Mouse (Mus musculus) liver, adult (tissue): ENCODE measurements around the gene Gm47985.
A peak's percentile ranks its signal among the peaks of the same experiment; 100 is the strongest.
"Not testable (repeated sequence)": the region's sequence is repeated elsewhere in the genome, so short reads cannot be mapped to it uniquely, and the experiment has no call there.

Experiments
- GATA4 ChIP-seq: IDR thresholded peaks from 2 replicates; pipeline ENCODE4 v1.6.1; 2014; ENCODE audit warnings: mild to moderate bottlenecking, low read length; ENCODE audit not compliant: insufficient replicate concordance

Gene Gm47985

DNA sequence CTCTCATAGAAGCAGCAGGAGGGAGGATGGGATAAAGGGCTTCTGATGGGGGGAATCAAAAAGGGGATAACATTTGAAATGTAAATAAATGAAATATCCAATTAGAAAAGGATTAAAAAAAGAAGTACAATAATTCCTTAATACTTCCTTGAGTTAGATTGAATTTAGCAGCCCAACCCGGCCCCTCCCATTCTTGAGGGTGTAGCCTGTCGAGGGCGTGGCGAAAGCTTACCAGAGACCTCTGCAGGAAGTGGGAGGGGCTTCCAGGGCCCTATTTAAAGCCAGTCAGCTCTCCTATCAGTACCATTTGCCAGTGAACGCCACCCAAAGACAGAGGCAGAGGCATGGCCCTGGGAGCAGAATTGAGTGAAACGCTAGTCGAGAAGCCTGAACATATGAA lies at the start of gene Gm47985:
Gm47985 (plus strand) TSS at position 272 of the 400 bp plus-strand sequence.
- not testable (repeated sequence) for TF ChIP-seq GATA4

- no peak for TF ChIP-seq GATA4
These were observed 49.7 kb upstream of the Gm47985 start for GRCm38 (mm10) chr1:151132686-151133085.

- TF ChIP-seq GATA4 = no peak
These were observed 43.9 kb upstream of the Gm47985 start for GRCm38 (mm10) chr1:151138388-151138787.

DNA sequence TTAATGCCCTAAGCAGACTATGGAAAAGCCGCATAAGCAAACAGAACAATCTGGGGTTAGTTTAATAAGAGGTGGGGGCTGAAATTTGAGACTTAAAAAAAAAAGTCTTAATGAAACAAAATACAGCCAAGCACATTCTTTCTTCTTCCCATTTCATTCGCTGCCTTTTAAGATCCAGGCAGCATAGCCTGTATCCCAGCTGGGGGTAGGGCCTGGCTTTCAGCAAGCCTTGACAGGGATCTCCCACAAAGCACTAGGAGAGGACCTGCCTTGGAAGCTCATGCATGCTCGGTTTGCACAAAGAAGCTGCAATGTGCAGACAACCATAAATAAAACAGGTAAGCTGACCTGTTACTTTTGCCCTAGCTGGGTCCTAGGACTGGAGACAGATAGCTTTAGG lies 41.4 kb upstream of the Gm47985 start:
- no peak for TF ChIP-seq GATA4

DNA sequence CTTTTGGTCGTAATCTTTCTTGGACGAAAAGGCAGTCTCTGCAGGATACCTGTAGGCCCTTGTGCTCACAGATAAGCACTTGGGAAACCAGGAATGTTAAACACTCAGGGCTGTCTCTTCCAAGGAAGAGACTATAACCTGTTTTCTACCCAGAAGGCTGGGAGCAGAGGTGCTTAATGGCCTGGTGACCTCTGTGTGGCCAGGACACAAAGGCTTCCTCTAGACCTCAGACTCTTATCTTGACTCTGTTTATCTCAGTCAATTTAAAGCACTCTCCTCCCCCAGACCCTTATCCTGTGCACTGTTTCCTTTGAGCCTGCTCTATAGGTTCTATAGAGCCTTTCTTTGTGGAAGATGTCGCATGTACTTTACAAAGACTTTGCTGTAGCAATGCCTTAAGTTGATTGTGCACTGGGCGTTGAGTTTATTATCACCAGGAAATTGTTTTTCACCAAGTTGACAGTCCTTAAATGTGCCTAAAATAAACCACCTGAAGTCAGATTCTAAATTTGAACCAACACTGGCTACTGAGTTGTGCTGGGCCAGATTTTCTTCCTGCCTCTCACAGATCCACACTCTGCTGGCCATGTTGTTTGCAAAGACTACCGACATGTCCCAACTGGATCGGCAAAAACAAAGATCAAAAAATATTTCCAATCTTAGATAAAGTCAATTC lies 37.7 kb upstream of the Gm47985 start:
- TF ChIP-seq GATA4 = no peak

DNA sequence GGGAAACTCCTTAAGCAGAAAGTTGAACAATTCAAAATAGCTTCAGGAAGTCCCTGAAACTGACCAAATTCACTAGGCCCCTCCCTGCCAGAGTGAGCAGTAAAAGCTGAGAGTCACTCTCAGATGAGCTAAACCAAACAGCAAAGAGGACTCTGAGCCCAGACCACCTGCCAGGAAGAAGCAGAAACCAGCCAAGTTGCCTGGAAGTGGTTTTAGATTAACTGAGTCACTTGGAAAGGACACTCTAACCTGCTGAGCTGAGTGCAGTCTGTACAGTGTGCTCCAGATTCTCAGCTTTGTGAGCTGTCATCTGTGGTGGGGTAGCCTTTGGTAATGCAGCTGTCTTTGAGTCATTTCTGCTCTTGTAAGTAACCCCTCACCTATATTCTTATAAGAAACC lies 34.5 kb upstream of the Gm47985 start:
- no peak for TF ChIP-seq GATA4

DNA sequence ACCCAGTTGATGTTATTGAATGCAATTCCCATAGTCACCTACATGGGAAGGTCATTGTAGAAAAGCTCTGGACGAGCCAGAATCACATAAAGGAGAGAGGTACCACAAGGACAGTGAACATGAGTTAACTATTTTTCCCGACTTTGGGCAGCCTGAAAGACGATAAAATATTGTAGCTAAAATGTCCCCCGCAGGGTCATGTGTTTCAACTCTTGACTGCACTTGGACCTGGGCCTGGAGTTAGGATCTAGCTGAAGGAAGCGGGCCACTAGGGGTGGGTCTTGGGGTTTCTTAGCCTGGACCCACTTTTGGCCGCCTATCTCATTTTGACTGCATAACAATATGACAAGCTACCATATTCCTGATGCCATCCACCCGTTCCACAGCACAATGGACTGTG lies 32.1 kb upstream of the Gm47985 start:
- no peak for TF ChIP-seq GATA4

DNA sequence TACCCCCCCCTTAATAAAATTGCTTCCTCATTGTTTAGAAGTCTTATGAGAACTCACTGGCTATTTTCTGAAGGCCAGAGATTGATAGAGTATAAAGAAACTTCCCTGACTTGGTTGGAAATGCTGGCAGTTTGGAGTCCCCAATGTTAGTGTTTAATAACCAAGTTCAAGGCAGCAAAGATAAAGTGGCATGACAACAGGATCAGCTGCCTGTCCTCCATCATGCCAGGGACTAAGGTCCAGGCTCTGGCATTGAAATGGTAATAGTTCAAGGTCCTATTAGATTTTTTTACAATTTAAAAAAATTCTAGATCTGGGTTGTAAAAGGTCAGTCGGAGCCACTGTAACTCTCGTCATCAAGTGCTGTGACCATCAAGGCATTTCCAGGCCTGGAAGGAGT lies 31.2 kb upstream of the Gm47985 start:
- peak; percentile 61; the same call in 1 of the 2 replicates for TF ChIP-seq GATA4

GRCm38 (mm10) chr1:151153056-151153652 lies 29.2 kb upstream of the Gm47985 start:
- peak; percentile 93 for TF ChIP-seq GATA4

- TF ChIP-seq GATA4 = no peak
These were observed 26.2 kb upstream of the Gm47985 start for GRCm38 (mm10) chr1:151156129-151156528.

GRCm38 (mm10) chr1:151156777-151157632 lies 25.3 kb upstream of the Gm47985 start:
- TF ChIP-seq GATA4 = peak; percentile 52; the same call in 1 of the 2 replicates

DNA sequence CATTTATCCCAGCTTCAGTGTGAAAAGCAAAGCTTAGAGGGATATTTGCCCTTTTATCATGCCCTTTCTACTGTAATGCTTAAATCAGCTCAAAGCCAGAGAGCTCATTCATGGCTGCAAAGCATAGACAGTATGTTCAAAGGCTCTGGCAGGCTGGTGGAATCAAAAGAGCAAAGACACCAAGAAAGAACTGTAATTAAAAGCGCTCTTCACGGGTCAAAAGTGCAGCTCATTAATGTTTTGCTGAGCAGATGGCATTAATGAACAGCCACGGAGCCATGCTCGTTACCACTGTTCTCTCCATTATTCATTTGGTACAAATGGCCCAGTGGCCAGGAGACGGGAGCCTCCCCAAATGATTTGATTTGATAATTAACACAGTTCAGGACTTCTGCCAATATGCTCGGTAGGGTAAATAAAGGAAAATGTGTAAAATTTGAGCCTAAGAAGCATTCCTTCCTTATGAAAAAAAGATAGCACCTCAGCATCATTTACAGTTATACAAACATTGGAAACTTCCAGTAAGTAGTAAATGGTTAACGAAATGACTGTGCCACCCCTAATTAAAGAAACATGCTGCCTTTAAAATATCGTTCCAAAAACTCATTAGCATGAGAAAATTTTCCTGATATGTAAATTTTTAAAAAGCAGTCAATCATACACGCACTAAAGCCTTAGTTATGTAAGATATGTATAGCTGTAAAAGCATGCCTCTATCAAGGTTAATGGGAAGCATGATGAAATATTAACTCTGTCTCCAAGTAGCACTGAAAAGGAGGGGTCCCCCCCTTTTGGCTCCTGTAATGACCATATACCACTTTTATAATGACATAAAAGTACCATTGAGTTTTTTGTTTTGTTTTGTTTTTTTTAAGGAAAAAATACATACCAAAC lies 24.1 kb upstream of the Gm47985 start:
- TF ChIP-seq GATA4 = no peak

GRCm38 (mm10) chr1:151158857-151159510 lies 23.4 kb upstream of the Gm47985 start:
- no peak for TF ChIP-seq GATA4

- peak; percentile 67; the same call in 1 of the 2 replicates for TF ChIP-seq GATA4
These were observed 16.3 kb upstream of the Gm47985 start for GRCm38 (mm10) chr1:151166031-151166430.
